Mouse (Mus musculus) olfactory bulb, adult 2 months (tissue): Measurements from ENCODE around the gene Tbc1d1.

ENCODE experiments used
- CTCF ChIP-seq: fragments of 200-500 bp; IDR thresholded peaks from 2 replicates; pipeline ENCODE4 v1.5.1; 2012; ENCODE audit warnings: low read depth, mild to moderate bottlenecking, low read length, moderate library complexity; ENCODE audit not compliant: insufficient read depth
- POLR2A ChIP-seq: fragments of 200-500 bp; IDR thresholded peaks from 2 replicates; pipeline ENCODE4 v1.6.1; 2012; ENCODE audit warnings: mild to moderate bottlenecking, low read depth, low read length, moderate library complexity; ENCODE audit not compliant: insufficient read depth

DNA sequence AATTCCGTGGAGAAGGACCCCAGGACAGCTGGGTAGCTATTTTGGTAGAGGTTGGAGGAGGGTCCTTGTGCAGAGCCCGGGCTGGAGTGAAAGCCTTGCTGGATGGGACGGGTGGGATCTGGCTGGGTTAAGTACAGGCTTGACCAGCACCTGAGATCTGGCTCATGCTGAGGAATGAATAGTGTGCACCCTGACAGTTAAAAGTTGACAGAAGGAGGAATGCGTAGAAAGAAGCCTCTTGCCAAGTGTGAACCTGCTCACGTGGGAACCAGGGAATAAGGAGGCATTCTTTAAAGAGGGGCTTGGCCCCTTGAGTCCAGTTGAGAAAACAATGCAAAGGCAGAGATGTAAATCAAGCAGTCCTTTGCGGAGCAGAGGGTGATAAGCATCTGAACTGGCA is 87.6 kb downstream of the Tbc1d1 start:
- TF ChIP-seq POLR2A = no peak
- TF ChIP-seq CTCF = no peak
